Mouse (Mus musculus) liver, embryonic 11.5 days (tissue): Measurements from ENCODE around the gene Palld. TPM values are rescaled to one million over a fixed set of nuclear protein-coding genes. Genes with fewer than 3 reads are reported as not detected.
A peak's percentile ranks its signal among the peaks of the same experiment; 100 is the strongest.

ENCODE experiments used
- ATAC-seq: fragments of 200-750 bp; cut with Nextera tagmentation; replicated peaks from 2 replicates; pipeline ENCODE4 v1.8.0; 2017; ENCODE audit warnings: moderate number of reproducible peaks, mild to moderate bottlenecking, moderate TSS enrichment, moderate library complexity; ENCODE audit not compliant: low FRiP score
- DNase-seq: peaks from one replicate; pipeline ENCODE4 v3.0.0-alpha.2; 2017; ENCODE audit warnings: low spot score
- H3K27ac ChIP-seq: fragments of 300-500 bp; sonication (generic); 2 replicates; pipeline ENCODE4 v1.5.1; 2014; ENCODE audit warnings: mild to moderate bottlenecking, low read depth, low read length, control low read depth
- H3K27me3 ChIP-seq: fragments of 300-500 bp; sonication (generic); replicated peaks from 2 replicates; pipeline ENCODE4 v1.6.1; 2014; ENCODE audit warnings: low read length, mixed read lengths; ENCODE audit not compliant: control insufficient read depth, insufficient read depth
- H3K36me3 ChIP-seq: fragments of 300-500 bp; sonication (generic); 2 replicates; pipeline ENCODE4 v1.6.1; 2014; ENCODE audit warnings: mild to moderate bottlenecking, low read length, moderate library complexity, mixed read lengths; ENCODE audit not compliant: control insufficient read depth, insufficient read depth
- H3K4me1 ChIP-seq: fragments of 300-500 bp; sonication (generic); replicated peaks from 2 replicates; pipeline ENCODE4 v1.6.1; 2014; ENCODE audit warnings: low read length, mixed read lengths; ENCODE audit not compliant: control insufficient read depth, insufficient read depth
- H3K4me2 ChIP-seq: fragments of 300-500 bp; sonication (generic); 2 replicates; pipeline ENCODE4 v1.6.1; 2014; ENCODE audit warnings: mild to moderate bottlenecking, control low read depth, moderate library complexity
- H3K4me3 ChIP-seq: fragments of 300-500 bp; sonication (generic); 2 replicates; pipeline ENCODE4 v1.5.1; 2014; ENCODE audit warnings: low read depth, low read length, control low read depth
- H3K9ac ChIP-seq: fragments of 300-500 bp; sonication (generic); 2 replicates; pipeline ENCODE4 v1.6.1; 2014; ENCODE audit warnings: low read depth, low read length, control low read depth
- H3K9me3 ChIP-seq: fragments of 300-500 bp; sonication (generic); 2 replicates; pipeline ENCODE4 v1.6.1; 2016; ENCODE audit warnings: low read length, inconsistent platforms, mixed read lengths; ENCODE audit not compliant: control insufficient read depth
- WGBS: fragments of 180-500 bp; shearing (Covaris S2); extraction: QIAGEN DNeasy Blood & Tissue Kit; methylation state at CpG from one replicate; pipeline ENCODE4 v1.1.7; 2014; 5-methylcytosine and 5-hydroxymethylcytosine counted together
- polyA plus RNA-seq: library from polyadenylated mRNA; unstranded; fragments of >200 nt; fragmentation: Nextera tagmentation; extraction: Ambion mirVana; gene quantifications from 2 replicates; pipeline ENCODE4 v1.2.1, GENCODE M21; 2014

The Palld gene
- polyA plus RNA-seq, 1 experiment from 2014 or later, result 22.9 TPM

DNA sequence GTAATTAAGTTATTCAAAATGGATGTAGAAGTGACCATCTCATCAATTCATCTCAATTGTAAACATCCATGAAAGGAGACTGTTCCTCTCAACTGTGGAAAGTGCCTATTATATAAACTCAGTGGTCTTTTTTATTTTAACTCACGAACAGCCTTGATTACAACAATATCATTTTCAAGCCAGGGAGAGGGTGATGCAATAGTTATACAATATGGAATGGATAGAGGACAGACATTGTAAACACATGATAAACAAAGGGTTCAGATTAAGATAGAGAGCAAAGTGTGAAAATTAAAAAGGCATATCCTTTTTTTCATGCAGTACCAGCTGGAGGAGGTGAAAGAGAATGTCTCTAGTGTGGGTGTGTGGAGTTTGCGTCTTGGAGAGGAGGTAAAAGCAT, 57.5 kb downstream of the Palld start:
- Histone ChIP-seq H3K4me1 (no peaks in the 10 kb centered on the region), H3K9me3 (no peaks in the 10 kb centered on the region), H3K27me3 (no peaks in the 10 kb centered on the region), H3K9ac (no peak overlapping the region), H3K4me3 (no peak overlapping the region), H3K36me3 (no peaks in the 10 kb centered on the region), H3K27ac (no peak overlapping the region), H3K4me2 (no peak overlapping the region)
- 76% methylated on average over 2 of the region's 2 CpGs for WGBS
- ATAC-seq (no peak), DNase-seq (no peak)

DNA sequence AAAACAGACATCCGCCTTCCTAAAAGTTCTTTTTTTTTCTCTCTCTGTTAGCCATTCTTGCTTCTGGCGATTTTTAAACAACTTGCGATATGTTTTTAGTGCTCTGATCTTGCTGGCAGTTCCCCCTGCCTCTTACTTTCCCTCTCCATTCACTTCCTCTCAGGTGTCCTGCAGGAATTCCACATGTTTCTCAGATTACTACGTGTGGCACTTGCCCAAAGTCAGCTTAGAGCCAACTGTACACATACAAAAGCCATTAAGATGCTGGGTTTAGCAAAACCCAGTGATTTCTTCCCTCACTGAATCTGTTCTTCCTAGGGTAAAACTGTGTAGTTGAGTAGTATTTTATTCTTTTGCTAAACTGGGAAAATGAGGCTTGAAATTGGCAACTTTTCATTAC, 57.9 kb downstream of the Palld start:
- H3K4me1 ChIP-seq, result no peaks in the 10 kb centered on the region
- H3K4me3 ChIP-seq, result no peak overlapping the region
- ATAC-seq (no peak), DNase-seq (no peak)
- no peaks in the 10 kb centered on the region for H3K9me3 ChIP-seq
- 73% methylated on average over 4 of the region's 4 CpGs for WGBS
- H3K27ac ChIP-seq, result no peak overlapping the region
- H3K27me3 ChIP-seq, result no peaks in the 10 kb centered on the region
- no peak overlapping the region for H3K4me2 ChIP-seq
- H3K9ac ChIP-seq, result no peak overlapping the region
- H3K36me3 ChIP-seq, result no peaks in the 10 kb centered on the region

DNA sequence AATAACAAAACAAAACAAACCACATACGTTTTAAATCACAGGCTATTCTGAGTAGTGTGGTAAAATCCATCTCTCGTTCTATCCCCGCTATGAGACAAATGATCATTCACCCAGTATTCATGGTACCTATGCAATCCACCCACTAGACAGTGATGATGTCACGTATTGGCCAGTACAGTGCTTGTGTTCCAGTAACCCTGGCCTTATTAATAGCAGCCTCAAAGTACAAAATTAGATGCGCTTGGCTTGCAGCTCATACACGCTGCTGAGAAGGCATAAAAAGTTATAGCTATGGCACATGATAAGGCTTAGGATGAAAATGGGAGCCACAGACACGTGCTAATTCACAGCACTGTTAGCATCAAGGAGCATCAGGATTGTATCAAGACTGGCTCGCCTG, 58.7 kb downstream of the Palld start:
- 81% methylated on average over 8 of the region's 8 CpGs for WGBS
- Histone ChIP-seq H3K4me3 (no peak overlapping the region), H3K27me3 (no peaks in the 10 kb centered on the region), H3K4me2 (no peak overlapping the region), H3K27ac (no peak overlapping the region), H3K36me3 (no peaks in the 10 kb centered on the region), H3K4me1 (no peaks in the 10 kb centered on the region), H3K9me3 (no peaks in the 10 kb centered on the region), H3K9ac (no peak overlapping the region)
- DNase-seq (no peak), ATAC-seq (no peak)

DNA sequence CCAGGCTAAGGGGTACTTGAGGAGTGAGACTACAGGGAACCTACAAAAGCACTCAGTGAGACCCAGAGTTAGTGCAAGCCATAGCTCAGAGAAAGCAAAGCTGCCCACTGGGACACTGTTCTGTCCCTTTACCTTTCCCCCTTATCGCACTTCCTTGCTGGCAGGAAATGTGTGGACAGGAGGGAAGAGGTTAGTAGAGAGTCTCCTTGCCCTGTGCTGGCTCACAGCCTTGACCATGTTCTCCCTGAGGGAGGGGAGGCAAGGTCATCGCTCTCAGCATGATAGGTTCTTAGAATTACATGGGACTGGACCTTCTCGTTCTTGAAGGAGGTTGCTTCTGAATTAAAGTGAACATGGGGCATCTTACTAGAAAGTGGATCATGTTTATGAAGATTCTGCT, 69.3 kb downstream of the Palld start:
- Histone ChIP-seq H3K36me3 (no peaks in the 10 kb centered on the region), H3K27me3 (no peaks in the 10 kb centered on the region), H3K9ac (no peak overlapping the region), H3K4me1 (no peaks in the 10 kb centered on the region), H3K27ac (no peak overlapping the region), H3K9me3 (no peaks in the 10 kb centered on the region), H3K4me3 (no peak overlapping the region), H3K4me2 (no peak overlapping the region)
- ATAC-seq (no peak), DNase-seq (no peak)
- 74% methylated on average over 3 of the region's 3 CpGs for WGBS

DNA sequence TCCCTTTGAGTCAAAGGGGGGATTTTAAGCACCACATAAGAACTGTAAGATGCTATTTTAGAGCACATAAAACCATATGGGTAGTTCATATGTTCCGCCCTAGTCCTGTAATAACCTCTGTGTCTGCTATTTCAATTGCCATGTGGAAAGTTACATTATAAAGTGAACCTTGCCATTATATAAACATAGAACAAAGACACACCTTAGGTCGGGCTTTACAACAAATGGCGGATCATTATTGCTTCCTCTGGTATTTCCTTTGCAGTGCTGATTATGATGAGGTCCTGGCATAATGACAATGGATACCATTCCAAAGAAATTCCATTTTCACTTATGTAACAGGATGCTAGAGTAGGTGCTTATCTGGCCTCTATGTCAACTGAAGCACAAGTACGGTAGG, 70.5 kb downstream of the Palld start:
- no peaks in the 10 kb centered on the region for H3K4me1 ChIP-seq
- H3K27ac ChIP-seq, result no peak overlapping the region
- no peaks in the 10 kb centered on the region for H3K27me3 ChIP-seq
- H3K36me3 ChIP-seq, result no peaks in the 10 kb centered on the region
- WGBS, result 83% methylated on average over 4 of the region's 4 CpGs
- H3K9ac ChIP-seq, result no peak overlapping the region
- no peak overlapping the region for H3K4me3 ChIP-seq
- no peaks in the 10 kb centered on the region for H3K9me3 ChIP-seq
- no peak for ATAC-seq
- H3K4me2 ChIP-seq, result no peak overlapping the region
- no peak for DNase-seq

DNA sequence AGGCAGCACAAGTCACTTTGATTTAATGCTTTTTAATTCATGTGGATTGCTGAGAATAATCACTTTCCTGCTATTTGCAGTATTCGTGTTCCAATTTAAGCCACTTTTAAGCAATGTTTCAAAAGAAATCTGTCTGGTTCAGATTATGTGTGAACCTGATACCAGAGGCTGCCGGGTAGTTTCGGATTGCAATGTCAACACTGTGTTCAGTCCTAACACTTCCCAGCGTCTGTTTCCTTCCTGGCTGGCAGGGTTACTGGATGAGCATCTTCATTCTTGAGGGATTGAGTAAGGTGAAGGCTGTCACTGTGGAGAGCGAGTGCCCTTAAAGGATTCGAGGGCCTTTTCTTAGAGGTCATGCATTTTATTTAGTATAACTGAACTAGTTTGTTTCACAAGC, 71.7 kb downstream of the Palld start:
- Histone ChIP-seq H3K4me3 (no peak overlapping the region), H3K9ac (no peak overlapping the region), H3K4me2 (no peak overlapping the region), H3K27me3 (no peaks in the 10 kb centered on the region), H3K4me1 (no peaks in the 10 kb centered on the region), H3K36me3 (no peaks in the 10 kb centered on the region), H3K9me3 (no peaks in the 10 kb centered on the region), H3K27ac (no peak overlapping the region)
- DNase-seq (no peak), ATAC-seq (no peak)
- 43% methylated on average over 6 of the region's 6 CpGs for WGBS

DNA sequence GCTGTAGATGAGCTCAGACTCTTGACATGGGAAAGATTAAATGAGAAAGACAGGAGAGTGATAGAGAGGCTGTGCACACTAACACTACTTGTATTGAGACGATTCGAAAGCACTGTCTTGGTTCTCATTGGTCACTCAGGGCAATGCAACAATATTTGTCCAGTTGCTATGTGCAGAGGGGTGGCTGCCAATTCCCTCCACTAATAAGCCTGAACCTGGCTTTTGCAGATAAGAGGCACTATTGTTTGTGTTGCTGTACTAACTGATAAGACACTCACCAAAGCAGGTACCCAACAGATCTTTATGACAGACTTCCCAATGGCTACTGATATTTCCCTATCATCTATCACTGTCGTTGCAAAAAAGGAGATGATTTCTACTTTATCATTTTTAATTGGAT, 77.9 kb downstream of the Palld start:
- Histone ChIP-seq H3K27ac (no peak overlapping the region), H3K9me3 (no peaks in the 10 kb centered on the region), H3K36me3 (no peaks in the 10 kb centered on the region), H3K27me3 (no peaks in the 10 kb centered on the region), H3K4me2 (no peak overlapping the region), H3K4me1 (peaks cover 2% of the 10 kb centered on the region; the same call in 1 of the 2 replicates), H3K9ac (no peak overlapping the region), H3K4me3 (no peak overlapping the region)
- DNase-seq (no peak), ATAC-seq (peak; percentile 71)
- WGBS, result 59% methylated on average over 3 of the region's 3 CpGs

DNA sequence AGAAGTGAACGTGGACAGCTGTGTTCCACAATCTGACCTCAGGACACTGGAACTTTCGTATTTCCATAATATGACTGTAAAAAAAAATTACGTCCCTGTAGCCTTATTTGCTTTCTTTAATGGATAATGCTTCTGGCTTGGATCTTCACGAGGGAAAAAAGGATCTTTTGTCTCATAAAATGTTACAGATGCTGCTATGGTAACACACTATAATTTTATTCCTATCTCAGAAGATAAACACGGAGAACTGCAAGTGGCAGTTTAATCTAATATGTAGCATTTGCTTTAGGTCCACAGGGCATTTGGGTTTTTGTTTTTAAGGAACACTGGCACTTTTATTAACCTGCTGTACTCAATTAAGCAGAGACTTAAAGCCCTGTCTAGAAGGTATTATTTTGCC, 79.3 kb downstream of the Palld start:
- H3K27ac ChIP-seq, result no peak overlapping the region
- H3K9ac ChIP-seq, result no peak overlapping the region
- H3K4me3 ChIP-seq, result no peak overlapping the region
- H3K9me3 ChIP-seq, result no peaks in the 10 kb centered on the region
- no peaks in the 10 kb centered on the region for H3K36me3 ChIP-seq
- ATAC-seq, result no peak
- H3K27me3 ChIP-seq, result no peaks in the 10 kb centered on the region
- 65% methylated on average over 5 of the region's 5 CpGs for WGBS
- no peak overlapping the region for H3K4me2 ChIP-seq
- no peak for DNase-seq
- H3K4me1 ChIP-seq, result peaks cover 2% of the 10 kb centered on the region; the same call in 1 of the 2 replicates

DNA sequence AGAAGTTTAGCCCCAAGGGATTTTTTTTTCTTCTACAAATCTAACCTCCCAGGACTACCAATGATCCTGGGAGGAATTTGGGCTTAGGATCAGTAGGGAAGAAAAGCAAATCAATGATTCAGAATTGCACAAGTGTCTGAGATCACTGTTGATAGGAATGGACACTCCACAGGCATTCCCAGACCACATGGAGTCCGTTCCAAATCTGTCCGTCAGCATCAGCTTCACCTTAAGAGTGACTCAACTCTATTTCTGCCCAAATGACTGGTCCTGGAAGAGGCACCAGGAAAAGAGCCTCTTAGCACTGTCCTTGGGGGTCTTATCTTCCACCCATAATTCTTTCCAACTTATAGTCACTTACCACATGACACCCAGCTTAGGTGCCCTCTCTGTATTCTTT, 98.7 kb downstream of the Palld start:
- H3K9me3 ChIP-seq, result no peaks in the 10 kb centered on the region
- no peak overlapping the region for H3K27ac ChIP-seq
- WGBS, result 69% methylated on average over 2 of the region's 2 CpGs
- no peaks in the 10 kb centered on the region for H3K4me1 ChIP-seq
- DNase-seq, result no peak
- H3K36me3 ChIP-seq, result no peaks in the 10 kb centered on the region
- no peaks in the 10 kb centered on the region for H3K27me3 ChIP-seq
- H3K4me3 ChIP-seq, result no peak overlapping the region
- no peak overlapping the region for H3K9ac ChIP-seq
- no peak for ATAC-seq
- H3K4me2 ChIP-seq, result no peak overlapping the region
